Mouse (Mus musculus): ENCODE data around the gene Btnl4. TPM values are rescaled to one million over a fixed set of nuclear protein-coding genes. Genes with fewer than 3 reads are reported as not detected.
A peak's percentile ranks its signal among the peaks of the same experiment; 100 is the strongest.

Btnl4 gene
- total RNA-seq, 4 experiments from 2014 or later, result not detected

DNA sequence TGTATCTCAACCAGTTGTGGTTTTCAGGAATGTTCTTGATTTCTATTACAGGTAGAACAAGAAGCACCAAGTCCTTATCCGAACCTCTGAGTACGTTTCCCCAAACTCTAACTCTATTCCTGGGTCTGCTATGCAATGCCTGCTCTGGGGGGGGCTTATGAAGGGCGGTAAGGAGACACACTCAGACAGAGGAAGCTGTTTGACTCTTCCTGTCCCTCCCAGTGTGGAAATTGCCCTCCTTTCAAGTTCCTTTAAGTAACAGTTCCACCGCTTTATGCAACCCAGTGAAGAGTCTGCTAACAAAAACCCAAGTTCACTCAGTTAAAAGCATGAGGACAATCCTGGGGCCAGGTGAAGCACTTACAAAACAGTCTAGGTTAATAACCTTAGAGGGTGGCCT is 40.0 kb downstream of the Btnl4 start:
- peak; percentile 15 for DNase-seq (ENCODE audit: low spot score)

DNA sequence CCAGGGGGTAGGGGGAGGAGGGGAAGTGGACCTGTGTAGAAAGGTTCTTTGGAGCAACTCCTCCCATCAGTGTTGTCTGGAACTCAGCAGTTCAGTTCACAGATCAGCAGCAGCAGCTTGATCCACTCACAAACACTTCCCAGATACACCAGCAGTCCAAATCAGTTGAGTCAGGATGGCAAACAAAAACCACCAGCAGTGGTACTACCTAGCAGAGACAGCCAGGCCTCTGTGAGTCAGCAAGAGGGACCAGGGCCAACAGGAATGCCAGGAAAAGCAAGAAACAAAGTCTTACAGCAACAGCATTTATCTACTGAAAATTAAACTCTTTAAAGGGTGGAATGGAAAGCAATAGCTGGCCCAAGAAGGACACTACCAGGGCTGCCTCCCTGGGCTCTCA is 49.5 kb downstream of the Btnl4 start:
- no peak for DNase-seq (ENCODE audit: low spot score)

DNA sequence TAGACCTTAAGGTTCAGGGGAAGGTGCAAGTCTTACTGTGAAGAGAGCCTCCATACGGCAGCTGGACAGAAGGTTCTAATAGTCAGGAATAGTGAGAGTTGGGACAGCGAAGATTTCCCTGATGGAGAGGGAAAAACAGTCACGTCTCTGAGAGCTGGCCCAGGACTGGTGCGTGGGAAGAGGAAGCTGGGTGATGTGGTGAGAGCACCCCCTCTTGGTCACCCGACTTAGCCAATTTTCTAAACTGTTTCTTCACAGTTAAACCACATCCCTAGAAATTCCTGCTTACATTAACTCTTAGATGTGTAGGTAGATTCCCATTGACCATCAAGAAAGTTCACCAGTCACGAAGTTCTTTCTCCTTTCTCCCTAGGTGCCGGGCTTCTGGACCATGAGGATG is 57.1 kb downstream of the Btnl4 start:
- no peak for DNase-seq (ENCODE audit: low spot score)

Other genes starting within 250 kb of the Btnl4 start
- gene H2-Ob, start 238.4 kb downstream of the Btnl4 start, total RNA-seq (2022), result 1 to 10 TPM in 1 of 4 experiments, under 1 TPM in 3; 0.41 to 1.5 (median 0.51) TPM
- 10 to 100 TPM; 13.2 to 19.1 (median 15.6) TPM for gene H2-Ab1, start 219.6 kb downstream of the Btnl4 start, total RNA-seq (2022)
- gene H2-Aa, start 189.5 kb downstream of the Btnl4 start, total RNA-seq (2022), result 10 to 100 TPM; 15.7 to 28.3 (median 26.7) TPM
- gene H2-Eb1, start 171.5 kb downstream of the Btnl4 start, total RNA-seq (2022), result 10 to 100 TPM; 15.1 to 32.1 (median 26.2) TPM
- not detected for gene H2-Eb2, start 151.7 kb downstream of the Btnl4 start, total RNA-seq (2022)
- under 1 TPM; 0.16 to 0.68 (median 0.49) TPM for gene Btnl2, start 122.5 kb downstream of the Btnl4 start, total RNA-seq (2022)
- gene Btnl1, start 100.2 kb downstream of the Btnl4 start, total RNA-seq (2022), result not detected
- under 1 TPM in 2 of 4 experiments, not detected in 2; 0.34 to 0.79 TPM for gene BC051142, start 78.5 kb downstream of the Btnl4 start, total RNA-seq (2022)
- not detected for gene Btnl6, start 40.0 kb upstream of the Btnl4 start, total RNA-seq (2022)
- gene Notch4, start 87.0 kb upstream of the Btnl4 start, total RNA-seq (2022), result 10 to 100 TPM; 25.7 to 32.7 (median 28.6) TPM
- 1 to 10 TPM; 2.0 to 4.5 (median 3.1) TPM for gene Gpsm3, start 112.5 kb upstream of the Btnl4 start, total RNA-seq (2022)
- 10 to 100 TPM; 16.0 to 20.6 (median 17.6) TPM for gene Pbx2, start 113.9 kb upstream of the Btnl4 start, total RNA-seq (2022)
- gene Ager, start 120.5 kb upstream of the Btnl4 start, total RNA-seq (2022), result under 1 TPM in 2 of 4 experiments, not detected in 2; 0.14 to 0.16 TPM
- gene Rnf5, start 126.4 kb upstream of the Btnl4 start, total RNA-seq (2022), result 10 to 100 TPM; 37.4 to 42.5 (median 39.1) TPM
- gene Agpat1, start 126.9 kb upstream of the Btnl4 start, total RNA-seq (2022), result 10 to 100 TPM; 66.5 to 78.4 (median 73.4) TPM
- gene Egfl8, start 138.7 kb upstream of the Btnl4 start, total RNA-seq (2022), result 1 to 10 TPM in 3 of 4 experiments, under 1 TPM in 1; 0.94 to 1.3 (median 1.0) TPM
- 10 to 100 TPM; 48.1 to 68.8 (median 59.5) TPM for gene Ppt2, start 151.2 kb upstream of the Btnl4 start, total RNA-seq (2022)
- 1 to 10 TPM in 3 of 4 experiments, under 1 TPM in 1; 0.92 to 1.4 (median 1.1) TPM for gene Prrt1, start 152.2 kb upstream of the Btnl4 start, total RNA-seq (2022)
- gene Fkbpl, start 167.4 kb upstream of the Btnl4 start, total RNA-seq (2022), result 1 to 10 TPM; 6.9 to 9.7 (median 8.6) TPM
- gene Atf6b, start 169.8 kb upstream of the Btnl4 start, total RNA-seq (2022), result 10 to 100 TPM; 14.4 to 19.9 (median 16.0) TPM
- 10 to 100 TPM; 22.4 to 34.3 (median 32.2) TPM for gene Tnxb, start 193.2 kb upstream of the Btnl4 start, total RNA-seq (2022)